Mouse (Mus musculus) bone marrow, adult 2 months (tissue): ENCODE measurements around the gene Elf2.

Experiments used
- CTCF ChIP-seq: fragments of 200-500 bp; IDR thresholded peaks from 2 replicates; pipeline ENCODE4 v1.5.1; 2011; ENCODE audit warnings: low read length, control low read depth; ENCODE audit not compliant: control insufficient read depth, insufficient read depth
- POLR2A ChIP-seq: fragments of 200-500 bp; IDR thresholded peaks from 2 replicates; pipeline ENCODE4 v1.6.1; 2011; ENCODE audit warnings: low read depth, mild to moderate bottlenecking, control low read depth, low read length, borderline replicate concordance; ENCODE audit not compliant: control insufficient read depth

- TF ChIP-seq CTCF (no peak), POLR2A (no peak)
These were observed 13.1 kb downstream of the Elf2 start for GRCm38 (mm10) chr3:51327429-51327797.
